Mouse (Mus musculus): Measurements from ENCODE around the gene Cd80.

Cd80 gene

GRCm38 (mm10) chr16:38506041-38506634 lies 50.8 kb downstream of the Cd80 start:
- Histone ChIP-seq H3K36me3 (ENCODE audit: insufficient read depth, low read length) (peaks cover 62% of the 10 kb centered on the region), H3K9me3 (ENCODE audit: low read length) (no peaks in the 10 kb centered on the region), H3K4me1 (replicated peaks; ENCODE audit: low read depth, low read length) (peaks cover 10% of the 10 kb centered on the region), H3K27me3 (ENCODE audit: insufficient read depth, low read length) (no peaks in the 10 kb centered on the region), H3K4me3 (replicated peaks; ENCODE audit: low read length) (no peak overlapping the region)
- TF ChIP-seq NANOG (IDR thresholded peaks at IDR 0.05; ENCODE audit: borderline replicate concordance, low read length) (no peak), CTCF (conservative IDR thresholded peaks at IDR 0.05; ENCODE audit: low read length) (peak; percentile 79)

DNA sequence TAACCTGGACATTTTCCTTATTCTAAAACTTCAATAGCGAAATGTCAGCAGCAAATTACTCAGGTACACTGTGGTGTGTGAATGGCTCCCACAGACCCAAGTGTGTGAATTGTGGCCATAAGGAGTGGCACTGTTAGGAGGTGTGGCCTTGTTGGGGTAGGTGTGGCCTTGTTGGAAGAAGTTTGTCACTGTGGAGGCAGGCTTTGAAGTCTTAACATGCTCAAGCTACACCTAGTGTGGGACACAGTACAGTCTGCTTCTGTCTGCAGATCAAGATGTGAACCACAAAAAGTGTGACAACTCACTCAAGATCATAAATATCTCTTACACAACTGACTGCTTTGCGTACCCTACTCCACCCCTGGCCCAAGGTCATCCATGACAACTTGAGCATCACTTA lies 55.5 kb downstream of the Cd80 start:
- TF ChIP-seq NANOG (IDR thresholded peaks at IDR 0.05; ENCODE audit: borderline replicate concordance, low read length): no peak
- no peak for TF ChIP-seq CTCF (conservative IDR thresholded peaks at IDR 0.05; ENCODE audit: low read length)
- no peak for TF ChIP-seq POU5F1 (IDR thresholded peaks at IDR 0.05; ENCODE audit: borderline replicate concordance, low read length)
- Histone ChIP-seq H3K9me3 (ENCODE audit: low read length) (no peaks in the 10 kb centered on the region), H3K4me1 (replicated peaks; ENCODE audit: low read depth, low read length) (peaks cover 20% of the 10 kb centered on the region), H3K27me3 (ENCODE audit: insufficient read depth, low read length) (no peaks in the 10 kb centered on the region), H3K4me3 (replicated peaks; ENCODE audit: low read length) (no peak overlapping the region), H3K36me3 (ENCODE audit: insufficient read depth, low read length) (peaks cover 45% of the 10 kb centered on the region)

DNA sequence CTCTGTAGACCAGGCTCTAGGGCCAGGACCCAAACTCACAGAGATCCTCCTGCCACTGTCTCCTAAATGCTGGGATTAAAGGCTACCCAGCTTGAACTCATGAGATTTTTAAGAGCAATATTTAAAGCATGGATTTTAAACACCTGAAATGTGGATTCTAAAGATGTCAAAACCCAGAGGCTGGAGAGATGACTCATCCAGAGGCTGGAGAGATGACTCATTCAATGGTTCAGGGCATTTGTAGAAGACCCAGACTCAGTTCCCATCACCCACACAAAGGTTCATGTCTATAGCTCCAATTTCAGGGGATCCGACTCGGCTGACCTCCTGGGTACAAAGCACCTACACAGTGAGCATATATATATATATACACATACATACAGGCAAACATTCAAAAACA lies 63.8 kb downstream of the Cd80 start:
- TF ChIP-seq CTCF (conservative IDR thresholded peaks at IDR 0.05; ENCODE audit: low read length) (no peak), POU5F1 (IDR thresholded peaks at IDR 0.05; ENCODE audit: borderline replicate concordance, low read length) (no peak), NANOG (IDR thresholded peaks at IDR 0.05; ENCODE audit: borderline replicate concordance, low read length) (no peak)
- Histone ChIP-seq H3K36me3 (ENCODE audit: insufficient read depth, low read length) (peaks cover 46% of the 10 kb centered on the region), H3K27me3 (ENCODE audit: insufficient read depth, low read length) (no peaks in the 10 kb centered on the region), H3K4me1 (replicated peaks; ENCODE audit: low read depth, low read length) (peaks cover 24% of the 10 kb centered on the region), H3K9me3 (ENCODE audit: low read length) (no peaks in the 10 kb centered on the region), H3K4me3 (replicated peaks; ENCODE audit: low read length) (no peak overlapping the region)

DNA sequence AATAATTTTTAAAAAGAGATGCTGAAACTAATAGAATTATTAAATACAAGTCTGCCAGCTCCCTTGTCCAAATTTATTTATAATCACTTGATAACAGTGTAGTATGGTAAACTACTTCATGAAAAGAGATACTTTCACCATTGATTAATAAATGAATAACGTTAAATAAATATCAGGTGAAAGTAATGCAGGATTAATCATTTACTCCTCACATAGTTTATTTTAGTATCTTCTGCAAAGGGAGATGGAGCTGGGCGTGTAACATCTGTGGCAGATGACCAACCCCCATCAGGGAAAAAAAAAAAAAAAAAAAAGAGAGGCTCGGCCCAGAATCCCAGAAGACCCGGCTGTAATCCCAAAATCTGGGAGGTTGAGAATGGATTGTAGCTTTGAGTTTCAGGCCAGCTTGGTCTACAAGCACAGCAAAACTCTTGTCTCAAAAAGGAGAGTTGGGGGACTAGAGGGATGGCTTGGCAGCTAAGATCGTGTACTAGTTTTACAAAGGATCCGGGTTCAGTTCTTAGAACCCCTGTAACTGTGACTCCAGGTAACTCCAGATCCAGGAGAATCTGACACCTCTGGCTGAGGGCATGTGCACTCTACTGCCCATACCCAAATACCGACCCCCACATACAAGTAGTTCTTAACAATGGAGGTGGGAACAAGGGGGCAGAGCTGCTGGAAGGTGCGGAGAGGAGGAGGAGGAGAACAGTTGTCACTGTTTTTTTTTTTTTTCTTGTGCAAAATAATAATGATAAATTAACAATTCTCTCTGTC lies 66.0 kb downstream of the Cd80 start:
- no peak for TF ChIP-seq CTCF (conservative IDR thresholded peaks at IDR 0.05; ENCODE audit: low read length)
- TF ChIP-seq NANOG (IDR thresholded peaks at IDR 0.05; ENCODE audit: borderline replicate concordance, low read length): no peak
- no peak for TF ChIP-seq POU5F1 (IDR thresholded peaks at IDR 0.05; ENCODE audit: borderline replicate concordance, low read length)
- Histone ChIP-seq H3K4me3 (replicated peaks; ENCODE audit: low read length) (peak overlapping the region; percentile 94), H3K4me1 (replicated peaks; ENCODE audit: low read depth, low read length) (peaks cover 24% of the 10 kb centered on the region), H3K9me3 (ENCODE audit: low read length) (no peaks in the 10 kb centered on the region), H3K36me3 (ENCODE audit: insufficient read depth, low read length) (peaks cover 50% of the 10 kb centered on the region), H3K27me3 (ENCODE audit: insufficient read depth, low read length) (no peaks in the 10 kb centered on the region)

GRCm38 (mm10) chr16:38522129-38523084 lies 67.0 kb downstream of the Cd80 start, which contains the start of gene Timmdc1:
Gene Timmdc1 (minus strand): TSS chr16:38522663.
- TF ChIP-seq POU5F1 (IDR thresholded peaks at IDR 0.05; ENCODE audit: borderline replicate concordance, low read length) (no peak), NANOG (IDR thresholded peaks at IDR 0.05; ENCODE audit: borderline replicate concordance, low read length) (no peak), CTCF (conservative IDR thresholded peaks at IDR 0.05; ENCODE audit: low read length) (no peak)
- H3K4me3 ChIP-seq (replicated peaks; ENCODE audit: low read length): peak within 1 kb of the TSS; percentile 94
- H3K4me1 ChIP-seq (replicated peaks; ENCODE audit: low read depth, low read length): peaks cover 24% of the 10 kb centered on the region
- no peaks in the 10 kb centered on the region for H3K27me3 ChIP-seq (ENCODE audit: insufficient read depth, low read length)
- H3K36me3 ChIP-seq (ENCODE audit: insufficient read depth, low read length): peaks cover 50% of the 10 kb centered on the region
- H3K9me3 ChIP-seq (ENCODE audit: low read length): no peaks in the 10 kb centered on the region

DNA sequence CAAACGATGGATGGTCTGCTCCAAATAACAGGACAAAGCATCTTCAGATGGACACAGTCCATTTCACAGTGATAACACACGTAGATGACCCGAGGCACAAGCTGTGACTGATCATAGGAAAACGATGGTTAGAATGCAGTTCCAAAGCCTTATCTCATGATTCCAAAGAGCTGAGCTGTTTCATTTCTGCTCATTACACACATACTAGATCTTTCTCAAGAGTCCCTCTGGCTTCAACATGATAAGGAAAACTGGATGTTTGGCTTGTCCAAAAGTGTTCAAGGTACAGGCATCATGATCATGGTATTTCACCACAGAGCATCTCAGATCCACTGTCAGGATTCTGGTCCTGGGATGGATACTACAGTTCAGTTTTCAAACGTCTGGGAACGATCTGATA lies 70.9 kb downstream of the Cd80 start:
- H3K4me1 ChIP-seq (replicated peaks; ENCODE audit: low read depth, low read length): peaks cover 10% of the 10 kb centered on the region

DNA sequence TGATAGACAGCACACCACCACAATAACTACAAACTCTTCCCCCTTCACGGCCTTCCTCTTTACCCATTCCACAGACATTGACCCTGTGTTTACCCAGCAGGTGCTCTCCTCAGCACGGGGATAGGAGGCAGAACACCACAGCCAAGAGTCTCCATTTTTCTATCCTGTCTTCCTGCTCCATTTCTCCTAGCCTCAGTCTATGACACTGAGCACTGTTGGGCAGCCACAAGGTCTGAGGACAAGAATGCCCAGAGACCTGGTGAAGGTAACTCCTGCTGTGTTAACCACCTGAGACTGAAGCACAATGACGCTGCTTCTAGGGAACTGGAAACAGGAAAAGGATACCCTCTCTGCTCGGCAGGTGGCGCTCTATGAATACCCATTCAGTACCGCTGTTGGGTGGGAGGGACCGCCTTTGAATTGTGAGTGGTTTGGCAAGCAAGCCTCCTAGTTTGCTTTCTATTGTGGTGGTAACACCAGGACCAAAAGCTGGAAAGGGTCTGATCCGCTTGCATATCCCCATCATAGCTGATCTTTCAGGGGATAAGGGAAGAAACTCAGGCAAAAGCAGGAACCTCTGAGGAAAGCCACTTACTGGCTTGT lies 81.3 kb downstream of the Cd80 start:
- Histone ChIP-seq H3K36me3 (ENCODE audit: insufficient read depth, low read length) (peaks cover 90% of the 10 kb centered on the region), H3K9me3 (ENCODE audit: low read length) (no peaks in the 10 kb centered on the region), H3K4me3 (replicated peaks; ENCODE audit: low read length) (no peak overlapping the region), H3K27me3 (ENCODE audit: insufficient read depth, low read length) (no peaks in the 10 kb centered on the region), H3K4me1 (replicated peaks; ENCODE audit: low read depth, low read length) (peaks cover 47% of the 10 kb centered on the region)
- TF ChIP-seq CTCF (conservative IDR thresholded peaks at IDR 0.05; ENCODE audit: low read length) (peak; percentile 95), NANOG (IDR thresholded peaks at IDR 0.05; ENCODE audit: borderline replicate concordance, low read length) (no peak)

More for the DNA sequence above, 70.9 kb downstream of the Cd80 start:
- Histone ChIP-seq H3K36me3 (ENCODE audit: insufficient read depth, low read length) (peaks cover 61% of the 10 kb centered on the region), H3K4me3 (replicated peaks; ENCODE audit: low read length) (no peak overlapping the region), H3K27me3 (ENCODE audit: insufficient read depth, low read length) (no peaks in the 10 kb centered on the region), H3K9me3 (ENCODE audit: low read length) (no peaks in the 10 kb centered on the region)
- TF ChIP-seq CTCF (conservative IDR thresholded peaks at IDR 0.05; ENCODE audit: low read length): no peak
- no peak for TF ChIP-seq NANOG (IDR thresholded peaks at IDR 0.05; ENCODE audit: borderline replicate concordance, low read length)
- no peak for TF ChIP-seq POU5F1 (IDR thresholded peaks at IDR 0.05; ENCODE audit: borderline replicate concordance, low read length)

Data from E14TG2a.4 (cell line).